ENCODE assay signal across 8 mouse cellular contexts in genomic region chr3:30508930-30509910, GRCm38 (mm10). TPM values are rescaled to one million over a fixed set of nuclear protein-coding genes. Genes with fewer than 3 reads are reported as not detected.
DNase-seq lines count a peak whose midpoint lies in the region; ATAC-seq and TF ChIP-seq lines count a peak whose summit lies in the region.

No protein-coding gene starts in this region.

- peak; percentile 52 for ATAC-seq in forebrain, embryonic 14.5 days
- ATAC-seq in hindbrain, embryonic 12.5 days (ENCODE audit: low FRiP score), result peak; percentile 49; the same call in 1 of the 2 replicates
- ATAC-seq in limb, embryonic 14.5 days (ENCODE audit: low FRiP score, low read depth), result peak; percentile 44
- peak; percentile 53 for ATAC-seq in midbrain, embryonic 15.5 days (replicated peaks)
- ATAC-seq in monocyte, adult 5-6 weeks (replicated peaks; ENCODE audit: insufficient number of reproducible peaks, low FRiP score, low TSS enrichment, poor library complexity, severe bottlenecking), result no peak

- peak overlapping the region; percentile 57 for H3K9ac ChIP-seq in forebrain, embryonic 14.5 days (ENCODE audit: low read length)
- peak overlapping the region; percentile 71 for H3K9ac ChIP-seq in hindbrain, embryonic 12.5 days
- peak overlapping the region; percentile 93 for H3K9ac ChIP-seq in limb, embryonic 14.5 days (ENCODE audit: low read depth, low read length, severe bottlenecking)
- H3K9ac ChIP-seq in midbrain, embryonic 15.5 days, result peak overlapping the region; percentile 28; the same call in 1 of the 2 replicates

- H3K4me1 ChIP-seq in spleen, adult 2 months (ENCODE audit: control insufficient read depth, insufficient read depth, insufficient read length), result peaks cover 14% of the 10 kb centered on the region
- H3K4me1 ChIP-seq in forebrain, embryonic 14.5 days (ENCODE audit: control insufficient read depth, insufficient read depth, low read length), result peaks cover 8% of the 10 kb centered on the region; the same call in 1 of the 2 replicates
- peaks cover 53% of the 10 kb centered on the region for H3K4me1 ChIP-seq in hindbrain, embryonic 12.5 days
- H3K4me1 ChIP-seq in limb, embryonic 14.5 days (ENCODE audit: control insufficient read depth, insufficient read depth, low read length), result peaks cover 43% of the 10 kb centered on the region
- H3K4me1 ChIP-seq in midbrain, embryonic 15.5 days, result peaks cover 45% of the 10 kb centered on the region

- TF ChIP-seq CTCF in spleen, adult 2 months (IDR thresholded peaks at IDR 0.05; ENCODE audit: extremely low read depth, insufficient read depth, insufficient read length, insufficient replicate concordance), result no peak

- no peak for DNase-seq in spleen, adult 2 months (ENCODE audit: low read depth in 1 of 2, low spot score in 2 of 2)
- no peak for DNase-seq in spleen, postnatal 14 days (ENCODE audit: low spot score in 2 of 2)
- DNase-seq in forebrain, embryonic 14.5 days (ENCODE audit: low spot score), result peak; percentile 46
- DNase-seq in limb, embryonic 14.5 days (ENCODE audit: low spot score), result peak; percentile 83
- DNase-seq in spleen, postnatal 4 days (ENCODE audit: low spot score in 2 of 2), result no peak

- TF ChIP-seq POLR2A in spleen, adult 2 months (IDR thresholded peaks at IDR 0.05; ENCODE audit: low read depth, low read length), result no peak
- 0 out of 2 replicates have a peak, but pooled peaks have one; percentile 21 for TF ChIP-seq POLR2A in limb, embryonic 14.5 days (IDR thresholded peaks at IDR 0.05; ENCODE audit: borderline replicate concordance, extremely low read depth, insufficient read depth, insufficient read length)

- no peaks in the 10 kb centered on the region for H3K36me3 ChIP-seq in spleen, adult 2 months (ENCODE audit: control insufficient read depth, insufficient read depth, low read length)
- no peaks in the 10 kb centered on the region for H3K36me3 ChIP-seq in forebrain, embryonic 14.5 days (ENCODE audit: control insufficient read depth, insufficient read depth, low read length)
- H3K36me3 ChIP-seq in hindbrain, embryonic 12.5 days, result no peaks in the 10 kb centered on the region
- H3K36me3 ChIP-seq in limb, embryonic 14.5 days (ENCODE audit: control insufficient read depth, insufficient read depth, low read length), result no peaks in the 10 kb centered on the region
- no peaks in the 10 kb centered on the region for H3K36me3 ChIP-seq in midbrain, embryonic 15.5 days (replicated peaks)

- H3K27me3 ChIP-seq in spleen, adult 2 months (ENCODE audit: control insufficient read depth, insufficient read depth, low read length), result peaks cover 50% of the 10 kb centered on the region
- H3K27me3 ChIP-seq in forebrain, embryonic 14.5 days (replicated peaks; ENCODE audit: control insufficient read depth, insufficient read depth, low read length), result peaks cover 59% of the 10 kb centered on the region
- H3K27me3 ChIP-seq in hindbrain, embryonic 12.5 days, result peaks cover 70% of the 10 kb centered on the region
- H3K27me3 ChIP-seq in limb, embryonic 14.5 days (ENCODE audit: control insufficient read depth, insufficient read depth, low read length), result no peaks in the 10 kb centered on the region
- H3K27me3 ChIP-seq in midbrain, embryonic 15.5 days (replicated peaks), result peaks cover 57% of the 10 kb centered on the region

- 2% methylated on average over 49 of the region's 55 CpGs for WGBS in spleen, adult 2 months
- WGBS in forebrain, embryonic 14.5 days, result under 1% methylated on average over 41 of the region's 55 CpGs
- 1% methylated on average over 42 of the region's 55 CpGs for WGBS in hindbrain, embryonic 12.5 days
- WGBS in limb, embryonic 14.5 days, result under 1% methylated on average over 42 of the region's 55 CpGs
- under 1% methylated on average over 46 of the region's 55 CpGs for WGBS in midbrain, embryonic 15.5 days

- H3K4me2 ChIP-seq in forebrain, embryonic 14.5 days (ENCODE audit: low read length), result peak overlapping the region; percentile 82
- peak overlapping the region; percentile 77 for H3K4me2 ChIP-seq in hindbrain, embryonic 12.5 days (replicated peaks)
- H3K4me2 ChIP-seq in limb, embryonic 14.5 days (replicated peaks; ENCODE audit: low read depth, low read length, severe bottlenecking), result peak overlapping the region; percentile 91
- peak overlapping the region; percentile 86 for H3K4me2 ChIP-seq in midbrain, embryonic 15.5 days

- H3K27ac ChIP-seq in spleen, adult 2 months (ENCODE audit: insufficient read depth, low read length), result no peak overlapping the region
- peak overlapping the region; percentile 58; the same call in 1 of the 2 replicates for H3K27ac ChIP-seq in forebrain, embryonic 14.5 days (ENCODE audit: low read depth, low read length)
- peak overlapping the region; percentile 87 for H3K27ac ChIP-seq in hindbrain, embryonic 12.5 days
- H3K27ac ChIP-seq in limb, embryonic 14.5 days (replicated peaks; ENCODE audit: low read depth, low read length), result peak overlapping the region; percentile 98
- peak overlapping the region; percentile 65 for H3K27ac ChIP-seq in midbrain, embryonic 15.5 days

- H3K4me3 ChIP-seq in spleen, adult 2 months (ENCODE audit: extremely low read depth, insufficient read depth, insufficient read length), result peak overlapping the region; percentile 22
- H3K4me3 ChIP-seq in forebrain, embryonic 14.5 days (ENCODE audit: low read depth, low read length), result peak overlapping the region; percentile 47
- H3K4me3 ChIP-seq in hindbrain, embryonic 12.5 days, result peak overlapping the region; percentile 59
- peak overlapping the region; percentile 70 for H3K4me3 ChIP-seq in limb, embryonic 14.5 days (replicated peaks; ENCODE audit: low read length)
- peak overlapping the region; percentile 43 for H3K4me3 ChIP-seq in midbrain, embryonic 15.5 days

- H3K9me3 ChIP-seq in forebrain, embryonic 14.5 days (replicated peaks; ENCODE audit: control insufficient read depth, low read length), result no peaks in the 10 kb centered on the region
- H3K9me3 ChIP-seq in hindbrain, embryonic 12.5 days (replicated peaks), result no peaks in the 10 kb centered on the region
- no peaks in the 10 kb centered on the region for H3K9me3 ChIP-seq in limb, embryonic 14.5 days (ENCODE audit: control insufficient read depth, low read length)
- no peaks in the 10 kb centered on the region for H3K9me3 ChIP-seq in midbrain, embryonic 15.5 days

RNA-seq across cellular contexts. Expression of gene Mecom, which starts 38.6 kb away (rescaled TPM):
- 0.47 and 0.65 TPM in 2 replicates for polyA plus RNA-seq in spleen, adult 2 months (2012; rRNA removed)
- polyA plus RNA-seq in forebrain, embryonic 14.5 days (2014; fragmentation: Nextera tagmentation; extraction: Ambion mirVana), result 3.2 and 4.0 TPM in 2 replicates
- 44.4 and 47.0 TPM in 2 replicates for polyA plus RNA-seq in hindbrain, embryonic 12.5 days (2016; fragmentation: Nextera tagmentation; extraction: Ambion mirVana)
- 35.8 and 38.6 TPM in 2 replicates for polyA plus RNA-seq in limb, embryonic 14.5 days (2012; rRNA removed)
- polyA plus RNA-seq in limb, embryonic 14.5 days (2014; fragmentation: Nextera tagmentation; extraction: Ambion mirVana), result 42.2 and 61.6 TPM in 2 replicates
- polyA plus RNA-seq in midbrain, embryonic 15.5 days (2015; fragmentation: Nextera tagmentation; extraction: Ambion mirVana), result 4.4 and 5.2 TPM in 2 replicates
- not detected in 3 replicates for total RNA-seq in monocyte, adult 5-6 weeks (2017)

Comparison
In these comparisons a context has a peak if more than half of its experiments do, and no peak if none do; other contexts are left out.
1. DNase-seq: peak in forebrain, embryonic 14.5 days (single experiment) and limb, embryonic 14.5 days (single experiment); none in spleen, adult 2 months (0 of 2), spleen, postnatal 14 days (0 of 2) and spleen, postnatal 4 days (0 of 2).
2. H3K9ac ChIP-seq: peak in every context shown above with its lines; median percentile 93 in limb, embryonic 14.5 days; 71 in hindbrain, embryonic 12.5 days; 57 in forebrain, embryonic 14.5 days; 28 in midbrain, embryonic 15.5 days.
3. Peak in every context shown above with its lines, with median percentiles within 50 percentile points of each other: H3K4me3 ChIP-seq and H3K4me2 ChIP-seq.